Mouse (Mus musculus): ENCODE measurements at regions not wholly inside any gene's neighbourhood (a gene's known extent, or its start where the extent isn't known, plus 50 kb on each side); places are given as distances from the start of the nearest gene placed in this dataset.

DNA sequence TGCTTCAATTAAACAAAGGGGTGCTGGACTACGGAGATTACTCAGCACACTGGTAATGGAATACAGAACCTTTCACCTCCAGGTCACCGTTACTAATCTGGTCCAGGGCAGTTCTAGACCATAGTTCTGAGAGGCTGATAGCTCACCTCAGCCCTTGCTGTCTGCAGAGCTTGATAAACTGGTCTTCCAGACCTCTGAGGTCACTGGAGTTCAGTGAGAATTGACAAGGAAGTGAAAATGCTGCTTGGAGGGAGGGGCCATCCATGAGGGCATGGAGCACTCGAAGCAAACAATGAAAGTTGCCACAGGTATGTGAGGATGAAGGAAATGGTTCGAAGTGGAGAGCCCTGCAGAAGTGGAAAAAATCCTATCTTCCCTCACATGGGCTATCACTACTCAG, 490.2 kb downstream of the Meis1 start:
- Histone ChIP-seq H3K36me3 (replicated peaks; ENCODE audit: control insufficient read depth, insufficient read depth, low read length) (no peaks in the 10 kb centered on the region), H3K9me3 (replicated peaks; ENCODE audit: control insufficient read depth, low read length) (no peaks in the 10 kb centered on the region), H3K27ac (ENCODE audit: low read depth) (no peak overlapping the region), H3K4me3 (ENCODE audit: low read depth, low read length) (no peak overlapping the region), H3K4me1 (ENCODE audit: control insufficient read depth, insufficient read depth) (no peaks in the 10 kb centered on the region), H3K9ac (replicated peaks; ENCODE audit: low read depth, low read length) (no peak overlapping the region), H3K27me3 (ENCODE audit: control insufficient read depth, insufficient read depth, low read length) (no peaks in the 10 kb centered on the region), H3K4me2 (ENCODE audit: low read depth, low read length) (no peak overlapping the region)
- no peak for TF ChIP-seq CTCF (IDR thresholded peaks at IDR 0.05; ENCODE audit: low read depth)
- WGBS = 45% methylated on average over 4 of the region's 4 CpGs
- no peak for ATAC-seq (ENCODE audit: insufficient read depth, low read depth)
- DNase-seq (ENCODE audit: low spot score) = no peak

- Histone ChIP-seq H3K4me3 (ENCODE audit: low read depth, low read length) (no peak overlapping the region), H3K27me3 (ENCODE audit: control insufficient read depth, insufficient read depth, low read length) (no peaks in the 10 kb centered on the region), H3K9ac (replicated peaks; ENCODE audit: low read depth, low read length) (no peak overlapping the region), H3K27ac (ENCODE audit: low read depth) (no peak overlapping the region), H3K4me1 (ENCODE audit: control insufficient read depth, insufficient read depth) (no peaks in the 10 kb centered on the region), H3K4me2 (ENCODE audit: low read depth, low read length) (no peak overlapping the region), H3K9me3 (replicated peaks; ENCODE audit: control insufficient read depth, low read length) (no peaks in the 10 kb centered on the region), H3K36me3 (replicated peaks; ENCODE audit: control insufficient read depth, insufficient read depth, low read length) (no peaks in the 10 kb centered on the region)
- ATAC-seq (ENCODE audit: insufficient read depth, low read depth) (no peak), DNase-seq (ENCODE audit: low spot score) (no peak)
- WGBS = 66% methylated on average over 6 of the region's 6 CpGs
- no peak for TF ChIP-seq CTCF (IDR thresholded peaks at IDR 0.05; ENCODE audit: low read depth)
- no peak for TF ChIP-seq EP300 (IDR thresholded peaks at IDR 0.05; ENCODE audit: low read depth)
Measured at GRCm38 (mm10) chr11:18495108-18495757, 523.6 kb downstream of the Meis1 start.

- H3K27me3 ChIP-seq (ENCODE audit: control insufficient read depth, insufficient read depth, low read length) = no peaks in the 10 kb centered on the region
- H3K9ac ChIP-seq (replicated peaks; ENCODE audit: low read depth, low read length) = no peak overlapping the region
- DNase-seq (ENCODE audit: low spot score) (no peak), ATAC-seq (ENCODE audit: insufficient read depth, low read depth) (no peak)
- no peak overlapping the region for H3K4me2 ChIP-seq (ENCODE audit: low read depth, low read length)
- TF ChIP-seq EP300 (IDR thresholded peaks at IDR 0.05; ENCODE audit: low read depth) (no peak), CTCF (IDR thresholded peaks at IDR 0.05; ENCODE audit: low read depth) (no peak)
- no peak overlapping the region for H3K27ac ChIP-seq (ENCODE audit: low read depth)
- H3K9me3 ChIP-seq (replicated peaks; ENCODE audit: control insufficient read depth, low read length) = no peaks in the 10 kb centered on the region
- H3K4me3 ChIP-seq (ENCODE audit: low read depth, low read length) = no peak overlapping the region
- H3K4me1 ChIP-seq (ENCODE audit: control insufficient read depth, insufficient read depth) = no peaks in the 10 kb centered on the region
- WGBS = 66% methylated on average over 5 of the region's 5 CpGs
- no peaks in the 10 kb centered on the region for H3K36me3 ChIP-seq (replicated peaks; ENCODE audit: control insufficient read depth, insufficient read depth, low read length)
Measured at GRCm38 (mm10) chr11:18493981-18494380, 524.8 kb downstream of the Meis1 start.

GRCm38 (mm10) chr11:18493086-18493485, 525.7 kb downstream of the Meis1 start:
- Histone ChIP-seq H3K4me2 (ENCODE audit: low read depth, low read length) (no peak overlapping the region), H3K27me3 (ENCODE audit: control insufficient read depth, insufficient read depth, low read length) (no peaks in the 10 kb centered on the region), H3K27ac (ENCODE audit: low read depth) (no peak overlapping the region), H3K4me1 (ENCODE audit: control insufficient read depth, insufficient read depth) (no peaks in the 10 kb centered on the region), H3K36me3 (replicated peaks; ENCODE audit: control insufficient read depth, insufficient read depth, low read length) (no peaks in the 10 kb centered on the region), H3K4me3 (ENCODE audit: low read depth, low read length) (no peak overlapping the region), H3K9ac (replicated peaks; ENCODE audit: low read depth, low read length) (no peak overlapping the region), H3K9me3 (replicated peaks; ENCODE audit: control insufficient read depth, low read length) (no peaks in the 10 kb centered on the region)
- no peak for ATAC-seq (ENCODE audit: insufficient read depth, low read depth)
- WGBS = 65% methylated on average over 2 of the region's 2 CpGs
- TF ChIP-seq CTCF (IDR thresholded peaks at IDR 0.05; ENCODE audit: low read depth) (no peak), EP300 (IDR thresholded peaks at IDR 0.05; ENCODE audit: low read depth) (no peak)
- DNase-seq (ENCODE audit: low spot score) = no peak

DNA sequence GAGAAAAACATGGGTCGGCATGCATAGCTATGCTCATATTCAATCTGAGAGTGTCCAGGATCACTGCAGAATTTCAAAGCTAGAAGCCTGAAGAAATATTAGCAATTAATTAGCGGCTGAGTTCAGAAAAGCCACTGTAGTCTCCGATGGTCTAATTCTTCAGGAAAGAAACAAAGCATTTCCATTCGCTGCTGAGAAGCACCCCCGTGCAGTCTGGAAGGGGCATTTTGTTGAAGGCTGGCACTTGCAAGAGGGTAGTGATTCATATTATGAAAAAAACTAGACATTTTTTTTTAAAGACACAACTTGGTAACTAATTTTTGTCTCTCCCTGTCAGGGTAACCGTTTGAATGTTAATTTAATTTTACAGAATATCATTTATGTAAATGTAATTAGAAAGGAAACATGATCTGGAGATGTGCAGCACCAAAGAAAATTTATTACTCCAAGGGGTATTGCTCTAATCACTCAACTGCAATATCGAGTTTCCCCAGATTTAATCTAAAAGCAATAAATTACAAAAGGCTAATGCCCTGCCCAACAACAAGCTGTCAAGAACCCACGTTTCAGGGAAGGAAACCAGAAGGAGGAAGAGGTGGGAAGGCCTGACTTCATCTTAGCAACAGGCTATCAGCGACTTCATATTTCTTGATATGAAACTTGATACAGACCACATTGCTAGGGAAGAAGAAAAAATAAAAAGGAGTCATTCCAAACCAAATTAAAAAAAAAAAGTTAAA, 529.1 kb downstream of the Meis1 start:
- no peak overlapping the region for H3K9ac ChIP-seq (replicated peaks; ENCODE audit: low read depth, low read length)
- H3K9me3 ChIP-seq (replicated peaks; ENCODE audit: control insufficient read depth, low read length) = no peaks in the 10 kb centered on the region
- H3K4me3 ChIP-seq (ENCODE audit: low read depth, low read length) = no peak overlapping the region
- no peaks in the 10 kb centered on the region for H3K27me3 ChIP-seq (ENCODE audit: control insufficient read depth, insufficient read depth, low read length)
- no peak overlapping the region for H3K4me2 ChIP-seq (ENCODE audit: low read depth, low read length)
- no peaks in the 10 kb centered on the region for H3K36me3 ChIP-seq (replicated peaks; ENCODE audit: control insufficient read depth, insufficient read depth, low read length)
- no peak overlapping the region for H3K27ac ChIP-seq (ENCODE audit: low read depth)
- no peaks in the 10 kb centered on the region for H3K4me1 ChIP-seq (ENCODE audit: control insufficient read depth, insufficient read depth)
- no peak for DNase-seq (ENCODE audit: low spot score)
- no peak for TF ChIP-seq EP300 (IDR thresholded peaks at IDR 0.05; ENCODE audit: low read depth)
- no peak for TF ChIP-seq CTCF (IDR thresholded peaks at IDR 0.05; ENCODE audit: low read depth)
- 67% methylated on average over 9 of the region's 9 CpGs for WGBS
- ATAC-seq (ENCODE audit: insufficient read depth, low read depth) = no peak

DNA sequence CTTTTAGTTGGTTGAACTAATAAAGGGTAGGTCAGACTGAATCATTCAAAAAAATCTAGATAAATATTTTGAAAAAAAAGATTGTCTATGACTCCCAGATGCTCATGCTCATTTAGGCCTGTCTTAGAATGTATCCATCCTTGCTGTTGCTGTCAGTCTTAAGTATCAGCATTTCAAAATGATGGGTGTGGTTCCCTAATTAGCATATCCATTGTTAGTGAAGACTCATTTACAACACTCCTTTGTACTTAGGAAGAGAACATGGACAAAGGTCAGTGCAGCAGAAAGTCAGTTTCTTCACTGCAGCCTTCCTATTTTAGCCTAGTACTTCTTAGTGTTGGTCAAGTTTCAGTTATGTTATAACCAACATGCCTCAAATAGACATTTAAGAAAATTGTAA, 525.2 kb upstream of the Etaa1 start:
- no peak overlapping the region for H3K9ac ChIP-seq (replicated peaks; ENCODE audit: low read depth, low read length)
- H3K4me2 ChIP-seq (ENCODE audit: low read depth, low read length) = no peak overlapping the region
- no peaks in the 10 kb centered on the region for H3K4me1 ChIP-seq (ENCODE audit: control insufficient read depth, insufficient read depth)
- no peaks in the 10 kb centered on the region for H3K27me3 ChIP-seq (ENCODE audit: control insufficient read depth, insufficient read depth, low read length)
- ATAC-seq (ENCODE audit: insufficient read depth, low read depth) (no peak), DNase-seq (ENCODE audit: low spot score) (no peak)
- H3K9me3 ChIP-seq (replicated peaks; ENCODE audit: control insufficient read depth, low read length) = no peaks in the 10 kb centered on the region
- no peak overlapping the region for H3K27ac ChIP-seq (ENCODE audit: low read depth)
- TF ChIP-seq CTCF (IDR thresholded peaks at IDR 0.05; ENCODE audit: low read depth) (no peak), EP300 (IDR thresholded peaks at IDR 0.05; ENCODE audit: low read depth) (no peak)
- H3K36me3 ChIP-seq (replicated peaks; ENCODE audit: control insufficient read depth, insufficient read depth, low read length) = no peaks in the 10 kb centered on the region
- H3K4me3 ChIP-seq (ENCODE audit: low read depth, low read length) = no peak overlapping the region
